Mouse (Mus musculus): ENCODE results near the gene Plxdc2. TPM values are rescaled to one million over a fixed set of nuclear protein-coding genes. Genes with fewer than 3 reads are reported as not detected.
"Not testable (repeated sequence)": the region's sequence is repeated elsewhere in the genome, so short reads cannot be mapped to it uniquely, and the experiment has no call there.

Gene Plxdc2
- total RNA-seq, 2 experiments from 2014 or later, result 0.73 to 1.0 TPM

DNA sequence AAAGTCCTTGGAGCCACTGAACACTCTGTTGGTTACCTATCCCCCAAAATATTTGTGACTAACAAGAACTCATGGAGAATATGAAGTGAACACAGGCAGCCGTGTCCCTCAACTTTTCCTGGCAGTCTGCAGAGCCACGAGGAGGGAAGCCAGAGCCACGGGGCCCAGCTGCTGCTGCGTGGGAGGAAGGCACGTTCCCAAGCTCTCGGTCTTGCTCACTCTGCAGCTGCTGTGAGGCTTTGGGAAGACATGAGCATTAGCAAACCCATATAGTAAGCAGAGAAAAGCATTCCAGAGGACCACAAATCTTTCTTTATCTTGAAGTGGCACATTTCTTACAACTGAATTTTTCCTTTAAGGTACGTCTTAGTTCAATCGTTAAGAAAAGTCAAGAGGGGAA, 382.1 kb downstream of the Plxdc2 start:
- ATAC-seq (ENCODE audit: poor library complexity, severe bottlenecking), result no peak

GRCm38 (mm10) chr2:16741813-16742212, 385.7 kb downstream of the Plxdc2 start:
- ATAC-seq (ENCODE audit: poor library complexity, severe bottlenecking), result no peak

- ATAC-seq (ENCODE audit: poor library complexity, severe bottlenecking), result no peak
These were observed 387.5 kb downstream of the Plxdc2 start for GRCm38 (mm10) chr2:16743568-16743967.

- no peak for ATAC-seq (ENCODE audit: poor library complexity, severe bottlenecking)
These were observed 393.3 kb downstream of the Plxdc2 start for GRCm38 (mm10) chr2:16749302-16749909.

GRCm38 (mm10) chr2:16757158-16757557, 401.1 kb downstream of the Plxdc2 start:
- no peak for ATAC-seq (ENCODE audit: poor library complexity, severe bottlenecking)

DNA sequence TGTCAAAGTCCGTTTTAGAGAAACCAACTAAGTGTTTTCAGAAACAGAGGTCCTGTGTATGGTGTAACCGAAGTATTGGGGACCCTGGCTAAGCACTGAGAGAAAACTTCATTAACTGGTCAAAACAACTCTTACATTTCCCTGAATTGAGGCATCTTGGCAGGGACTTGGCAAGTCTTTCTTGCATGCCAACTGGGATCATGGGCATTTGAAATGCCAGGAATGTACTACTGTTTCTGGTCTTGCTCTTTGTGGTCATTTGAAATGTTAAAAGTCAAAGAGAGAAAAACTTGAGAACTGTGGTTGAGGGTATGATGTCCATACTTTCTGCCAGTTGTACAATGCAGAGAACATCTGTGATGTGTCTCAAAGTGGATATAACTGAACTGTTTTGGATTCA, 403.7 kb downstream of the Plxdc2 start:
- ATAC-seq (ENCODE audit: poor library complexity, severe bottlenecking), result no peak

DNA sequence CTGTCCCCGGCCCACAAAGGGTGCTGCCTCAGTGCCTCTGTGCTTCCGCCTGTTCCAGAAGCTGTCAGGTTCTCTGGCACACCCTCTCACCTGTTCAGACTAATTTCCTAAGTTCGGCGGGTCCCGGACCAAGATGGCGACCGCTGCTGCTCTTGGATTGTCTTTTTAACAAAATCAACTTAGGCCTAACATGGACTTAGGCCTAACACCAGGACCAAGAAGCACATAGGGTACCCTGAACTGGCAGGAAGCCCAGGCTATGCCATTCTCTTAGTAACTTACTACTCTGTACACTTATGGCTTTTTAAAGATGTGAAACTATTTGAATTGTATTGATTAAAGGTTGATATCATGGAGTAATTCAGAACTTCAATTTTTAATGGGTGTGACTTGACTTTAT, 413.0 kb downstream of the Plxdc2 start:
- not testable (repeated sequence) for ATAC-seq (ENCODE audit: poor library complexity, severe bottlenecking)

GRCm38 (mm10) chr2:16773398-16774113, 417.5 kb downstream of the Plxdc2 start:
- ATAC-seq (ENCODE audit: poor library complexity, severe bottlenecking), result no peak

GRCm38 (mm10) chr2:16774114-16774433, 418.0 kb downstream of the Plxdc2 start:
- ATAC-seq (ENCODE audit: poor library complexity, severe bottlenecking), result no peak

GRCm38 (mm10) chr2:16795283-16795682, 439.2 kb downstream of the Plxdc2 start:
- no peak for ATAC-seq (ENCODE audit: poor library complexity, severe bottlenecking)
